Mouse (Mus musculus) brain, embryonic 14.5 days (tissue): ENCODE results near the gene Susd6.

Source experiments
- CTCF ChIP-seq: fragments of 200-500 bp; IDR thresholded peaks from 2 replicates; pipeline ENCODE4 v1.5.1; 2012; ENCODE audit warnings: inconsistent platforms, mild to moderate bottlenecking, moderate library complexity, borderline replicate concordance; ENCODE audit not compliant: insufficient read depth, insufficient read length; ENCODE audit errors: extremely low read depth
- POLR2A ChIP-seq: fragments of 200-500 bp; IDR thresholded peaks from 2 replicates; pipeline ENCODE4 v1.6.1; 2012; ENCODE audit warnings: mild to moderate bottlenecking, inconsistent platforms, borderline replicate concordance; ENCODE audit not compliant: poor library complexity, insufficient read depth, insufficient read length, severe bottlenecking; ENCODE audit errors: extremely low read depth

- no peak for TF ChIP-seq CTCF
- TF ChIP-seq POLR2A: no peak
These were observed 67.5 kb downstream of the Susd6 start for GRCm38 (mm10) chr12:80857636-80858293.
